Mouse (Mus musculus) stomach, embryonic 16.5 days (tissue): ENCODE data around the gene Stk11. TPM values are rescaled to one million over a fixed set of nuclear protein-coding genes. Genes with fewer than 3 reads are reported as not detected.

Experiments used
- ATAC-seq: fragments of 200-750 bp; cut with Nextera tagmentation; 2 replicates; pipeline ENCODE4 v1.8.0; 2017; ENCODE audit warnings: moderate number of reproducible peaks, moderate TSS enrichment; ENCODE audit not compliant: insufficient read depth, low FRiP score
- H3K27ac ChIP-seq: fragments of 300-500 bp; sonication (generic); 2 replicates; pipeline ENCODE4 v1.5.1; 2014; ENCODE audit warnings: low read length
- H3K27me3 ChIP-seq: fragments of 300-500 bp; sonication (generic); 2 replicates; pipeline ENCODE4 v1.6.1; 2014; ENCODE audit warnings: low read length, control low read depth, mixed read lengths; ENCODE audit not compliant: control insufficient read depth, insufficient read depth
- H3K36me3 ChIP-seq: fragments of 300-500 bp; sonication (generic); 2 replicates; pipeline ENCODE4 v1.6.1; 2014; ENCODE audit warnings: low read length; ENCODE audit not compliant: control insufficient read depth, insufficient read depth
- H3K4me1 ChIP-seq: fragments of 300-500 bp; sonication (generic); 2 replicates; pipeline ENCODE4 v1.6.1; 2014; ENCODE audit warnings: low read length, control low read depth, mixed read lengths; ENCODE audit not compliant: control insufficient read depth, insufficient read depth
- H3K4me2 ChIP-seq: fragments of 300-500 bp; sonication (generic); 2 replicates; pipeline ENCODE4 v1.6.1; 2014; ENCODE audit warnings: low read depth, low read length, mixed read lengths
- H3K4me3 ChIP-seq: fragments of 300-500 bp; sonication (generic); replicated peaks from 2 replicates; pipeline ENCODE4 v1.5.1; 2014; ENCODE audit warnings: mild to moderate bottlenecking, low read length
- H3K9ac ChIP-seq: fragments of 300-500 bp; sonication (generic); 2 replicates; pipeline ENCODE4 v1.6.1; 2014; ENCODE audit warnings: low read length
- H3K9me3 ChIP-seq: fragments of 300-500 bp; sonication (generic); replicated peaks from 2 replicates; pipeline ENCODE4 v1.6.1; 2016; ENCODE audit warnings: low read length, control low read depth; ENCODE audit not compliant: control insufficient read depth
- WGBS: fragments of 180-500 bp; shearing (Covaris S2); extraction: QIAGEN DNeasy Blood & Tissue Kit; methylation state at CpG from one replicate; pipeline ENCODE4 v1.1.7; 2014; 5-methylcytosine and 5-hydroxymethylcytosine counted together
- polyA plus RNA-seq: library from polyadenylated mRNA; unstranded; fragments of >200 nt; fragmentation: Nextera tagmentation; extraction: Ambion mirVana; gene quantifications from 2 replicates; pipeline ENCODE4 v1.2.1, GENCODE M21; 2015

The Stk11 gene
- polyA plus RNA-seq, 1 experiment from 2014 or later, result 14.5 TPM

DNA sequence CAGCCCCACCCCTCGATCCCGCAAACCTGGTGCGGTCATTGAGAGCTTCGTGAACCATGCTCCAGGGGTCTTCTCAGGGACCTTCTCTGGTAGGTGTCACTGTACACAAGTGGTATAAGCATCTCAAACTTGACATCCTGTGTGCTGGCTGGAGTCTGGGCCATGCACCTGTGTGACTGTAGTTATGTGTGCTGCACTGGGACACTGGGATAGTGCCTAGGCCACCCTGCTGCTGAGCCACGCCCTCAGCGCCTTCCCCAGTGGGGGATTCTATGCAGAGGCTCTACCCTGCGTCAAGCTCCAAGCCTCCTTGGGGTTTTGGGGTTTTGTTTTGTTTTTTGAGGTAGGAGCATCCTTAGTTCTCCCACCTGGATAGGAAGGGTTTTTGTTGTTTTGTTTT lies 38.8 kb downstream of the Stk11 start:
- no peak for ATAC-seq
- Histone ChIP-seq H3K27ac (no peak overlapping the region), H3K4me3 (no peak overlapping the region), H3K4me2 (no peak overlapping the region), H3K27me3 (no peaks in the 10 kb centered on the region), H3K4me1 (peaks cover 70% of the 10 kb centered on the region), H3K9ac (peak overlapping the region; percentile 32; the same call in 1 of the 2 replicates), H3K36me3 (peaks cover 39% of the 10 kb centered on the region), H3K9me3 (no peaks in the 10 kb centered on the region)
- WGBS, result 80% methylated on average over 7 of the region's 7 CpGs

DNA sequence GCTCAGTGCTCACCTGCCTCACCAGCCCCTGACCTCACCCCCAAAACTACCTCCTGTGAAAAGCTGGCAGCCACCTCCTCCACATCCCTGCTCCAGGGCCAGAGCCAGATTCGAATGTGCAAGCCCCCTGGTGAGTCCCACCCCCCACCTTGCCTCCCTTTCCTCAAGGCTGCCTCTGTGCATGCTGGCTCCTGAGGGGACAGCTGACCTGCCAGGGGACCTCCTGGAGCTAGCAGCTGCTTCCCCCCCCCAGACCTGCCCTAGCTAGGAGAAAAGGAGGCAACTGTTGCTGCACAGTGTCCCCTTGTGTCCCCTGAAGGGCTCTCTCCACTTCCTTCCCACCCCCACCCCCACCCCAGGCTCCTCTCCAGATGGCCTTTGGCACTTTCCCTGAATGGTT lies 39.7 kb downstream of the Stk11 start:
- Histone ChIP-seq H3K4me1 (peaks cover 75% of the 10 kb centered on the region), H3K27ac (peak overlapping the region; percentile 76), H3K4me3 (no peak overlapping the region)

DNA sequence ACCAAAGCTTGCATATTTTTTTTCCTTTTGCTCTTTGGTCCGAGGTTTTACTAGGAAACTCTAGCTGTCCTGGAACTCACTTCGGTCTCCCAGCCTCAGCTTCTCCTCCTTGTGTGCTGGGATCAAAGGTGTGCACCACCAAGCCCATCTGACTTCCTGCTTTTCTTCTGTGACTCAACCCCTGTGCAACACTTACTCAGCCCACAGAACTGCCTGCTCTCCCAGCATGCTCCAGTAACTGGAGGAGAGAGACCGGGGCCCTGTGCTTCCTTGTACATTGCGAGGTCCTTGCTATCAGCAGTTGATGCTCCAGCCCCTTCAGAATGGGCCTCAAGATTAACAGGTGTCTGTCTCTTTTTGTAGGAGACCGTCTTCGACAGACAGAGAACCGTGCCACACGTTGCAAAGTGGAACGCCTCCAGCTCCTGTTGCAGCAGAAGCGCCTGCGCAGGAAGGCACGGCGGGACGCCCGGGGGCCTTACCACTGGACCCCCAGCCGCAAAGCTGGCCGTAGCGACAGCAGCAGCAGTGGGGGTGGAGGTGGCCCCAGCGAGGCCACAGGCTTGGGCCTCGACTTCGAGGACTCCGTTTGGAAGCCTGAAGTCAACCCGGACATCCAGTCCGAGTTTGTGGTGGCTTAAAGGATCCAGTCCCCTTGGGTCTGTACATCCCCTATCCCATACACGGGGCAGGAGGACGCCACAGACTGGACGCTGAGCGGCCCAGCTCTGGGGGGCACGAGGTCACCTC lies 40.6 kb downstream of the Stk11 start:
- ATAC-seq, result no peak
- Histone ChIP-seq H3K4me3 (no peak overlapping the region), H3K27ac (peak overlapping the region; percentile 76), H3K27me3 (no peaks in the 10 kb centered on the region), H3K36me3 (peaks cover 39% of the 10 kb centered on the region), H3K4me1 (peaks cover 84% of the 10 kb centered on the region), H3K9me3 (no peaks in the 10 kb centered on the region), H3K4me2 (no peak overlapping the region), H3K9ac (no peak overlapping the region)
- WGBS, result 75% methylated on average over 29 of the region's 29 CpGs

More for the DNA sequence above, 39.7 kb downstream of the Stk11 start:
- Histone ChIP-seq H3K9ac (0 out of 2 replicates have a peak overlapping the region, but pooled peaks have one; percentile 23), H3K36me3 (peaks cover 39% of the 10 kb centered on the region), H3K9me3 (no peaks in the 10 kb centered on the region), H3K4me2 (no peak overlapping the region), H3K27me3 (no peaks in the 10 kb centered on the region)
- 61% methylated on average over 1 of the region's 1 CpGs for WGBS
- no peak for ATAC-seq

DNA sequence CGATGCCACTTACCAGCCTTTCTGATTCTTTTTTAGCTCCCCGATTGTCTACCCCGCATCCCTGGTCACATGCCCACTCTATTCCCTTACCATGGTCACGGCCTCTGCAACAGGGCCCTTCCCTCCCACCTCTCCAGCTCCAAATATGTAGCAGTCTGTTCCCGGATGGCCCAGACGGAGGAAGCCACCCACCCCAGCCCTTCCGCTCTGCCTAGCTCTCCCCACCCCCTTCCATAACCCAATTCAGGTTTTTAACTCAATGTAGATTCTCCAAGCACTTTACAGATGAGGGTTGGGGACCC lies 41.1 kb downstream of the Stk11 start:
- Histone ChIP-seq H3K27ac (peak overlapping the region; percentile 76), H3K9me3 (no peaks in the 10 kb centered on the region), H3K36me3 (peaks cover 39% of the 10 kb centered on the region), H3K4me1 (peaks cover 86% of the 10 kb centered on the region), H3K4me3 (no peak overlapping the region), H3K27me3 (no peaks in the 10 kb centered on the region), H3K4me2 (no peak overlapping the region), H3K9ac (peak overlapping the region; percentile 35; the same call in 1 of the 2 replicates)
- 53% methylated on average over 7 of the region's 7 CpGs for WGBS
- ATAC-seq, result no peak

DNA sequence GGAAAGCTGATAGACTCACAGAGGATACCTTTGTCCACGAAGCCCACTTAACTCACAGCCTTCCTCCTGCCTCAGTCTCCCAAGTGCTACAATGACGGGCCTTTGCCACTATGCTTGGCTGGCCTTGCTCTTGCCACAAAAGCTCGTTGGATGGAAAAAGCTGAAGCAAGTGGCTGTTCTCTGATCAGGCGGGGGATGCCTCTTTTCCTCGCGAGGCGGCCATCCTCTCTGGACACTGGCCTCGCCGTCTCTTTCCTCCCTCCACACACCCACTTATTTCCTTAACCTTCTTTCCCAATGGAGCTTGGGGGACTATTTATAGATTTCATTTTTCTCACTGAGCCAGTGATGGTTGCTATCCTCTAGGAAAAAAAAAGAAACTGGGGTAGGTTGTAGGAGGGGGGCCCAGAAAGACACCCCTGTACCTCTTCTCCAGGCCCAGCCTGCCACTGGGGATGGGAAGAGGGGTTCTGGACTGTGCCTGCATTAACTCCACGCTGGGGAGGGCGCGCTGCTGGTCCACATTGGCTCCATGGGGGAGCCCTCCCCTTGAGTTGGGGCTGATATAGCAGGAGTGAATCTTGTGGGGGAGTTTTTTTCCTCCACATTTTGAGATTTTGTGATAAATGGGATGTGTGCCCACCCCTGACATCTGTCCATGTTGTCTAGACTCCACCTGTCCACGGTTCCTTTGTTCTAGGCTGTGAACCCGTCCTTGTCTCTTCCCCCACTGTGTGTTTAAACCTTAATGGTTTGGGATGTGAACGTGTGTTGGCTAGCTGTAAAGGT lies 41.7 kb downstream of the Stk11 start:
- peak overlapping the region; percentile 76 for H3K27ac ChIP-seq
- H3K4me2 ChIP-seq, result no peak overlapping the region
- no peaks in the 10 kb centered on the region for H3K9me3 ChIP-seq
- H3K4me3 ChIP-seq, result no peak overlapping the region
- peaks cover 38% of the 10 kb centered on the region for H3K36me3 ChIP-seq
- H3K9ac ChIP-seq, result peak overlapping the region; percentile 35; the same call in 1 of the 2 replicates
- no peak for ATAC-seq
- H3K27me3 ChIP-seq, result no peaks in the 10 kb centered on the region
- peaks cover 86% of the 10 kb centered on the region for H3K4me1 ChIP-seq
- 63% methylated on average over 15 of the region's 15 CpGs for WGBS

DNA sequence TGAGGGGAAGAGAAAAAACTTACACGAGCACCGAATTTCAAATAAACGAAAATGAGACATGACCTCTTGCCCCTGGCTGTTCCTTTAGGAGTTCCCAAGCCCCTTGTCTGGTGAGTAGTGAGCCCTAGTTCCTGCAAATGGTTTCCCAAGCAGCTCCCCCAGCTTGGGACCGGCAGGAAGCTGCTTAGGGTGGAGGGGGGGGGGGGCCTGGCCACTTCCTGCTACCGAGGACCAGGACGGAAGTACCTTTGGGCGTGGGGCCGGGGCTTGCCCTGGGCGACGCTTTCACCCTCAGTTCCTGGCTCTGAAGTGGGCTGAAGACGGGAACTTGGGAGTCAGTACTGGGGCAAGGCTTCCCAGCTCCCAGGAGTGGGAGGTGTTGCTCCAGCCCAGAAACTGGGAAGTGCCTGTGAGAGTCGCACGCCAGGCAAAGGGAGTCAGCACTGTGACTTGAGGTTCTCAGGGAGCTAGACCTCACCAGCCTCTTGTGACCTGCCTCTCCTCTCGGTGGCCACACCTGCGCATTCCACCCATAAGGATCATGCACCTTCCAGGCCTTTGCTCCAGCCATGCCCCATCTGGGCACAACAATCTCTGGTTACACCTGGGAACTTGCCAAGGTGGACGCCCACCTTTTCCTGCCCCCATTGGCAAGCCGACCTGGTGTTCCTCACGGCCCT lies 42.8 kb downstream of the Stk11 start:
- H3K4me2 ChIP-seq, result peak overlapping the region; percentile 3; the same call in 1 of the 2 replicates
- peaks cover 32% of the 10 kb centered on the region for H3K36me3 ChIP-seq
- H3K9me3 ChIP-seq, result no peaks in the 10 kb centered on the region
- peak overlapping the region; percentile 56 for H3K9ac ChIP-seq
- no peak for ATAC-seq
- peaks cover 86% of the 10 kb centered on the region for H3K4me1 ChIP-seq
- no peak overlapping the region for H3K4me3 ChIP-seq
- peak overlapping the region; percentile 91 for H3K27ac ChIP-seq
- 7% methylated on average over 18 of the region's 18 CpGs for WGBS
- H3K27me3 ChIP-seq, result no peaks in the 10 kb centered on the region

DNA sequence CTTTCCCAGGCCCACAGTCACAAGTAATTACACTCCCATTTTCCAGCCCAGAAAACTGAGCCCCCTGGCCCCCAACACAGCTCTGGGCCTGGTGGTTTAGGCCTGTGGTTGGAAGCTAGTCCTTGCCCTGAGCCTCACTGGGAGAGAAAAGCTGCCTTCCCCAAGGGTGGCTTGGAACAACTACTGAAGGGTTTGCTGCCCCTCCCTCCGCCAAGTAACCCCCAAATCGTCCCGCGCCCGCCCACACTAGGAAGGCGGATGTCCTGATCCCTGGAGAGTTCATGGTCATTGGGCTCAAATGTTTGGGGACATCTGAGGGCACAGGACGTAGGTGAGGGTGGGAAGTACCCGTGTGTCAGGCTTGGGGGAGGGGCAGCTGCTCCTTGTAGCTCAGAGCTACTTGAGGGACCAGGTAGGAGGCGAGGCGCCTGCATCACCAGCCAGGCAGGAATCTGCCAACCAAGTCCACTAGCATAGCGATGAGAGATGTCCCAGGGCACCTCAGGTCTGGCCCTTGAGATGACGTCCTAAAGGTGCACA lies 43.5 kb downstream of the Stk11 start:
- peak; percentile 0; the same call in 1 of the 2 replicates for ATAC-seq
- peak overlapping the region; percentile 91 for H3K27ac ChIP-seq
- WGBS, result 10% methylated on average over 12 of the region's 12 CpGs
- H3K4me1 ChIP-seq, result peaks cover 85% of the 10 kb centered on the region
- H3K4me2 ChIP-seq, result peak overlapping the region; percentile 88
- H3K9ac ChIP-seq, result peak overlapping the region; percentile 56
- H3K9me3 ChIP-seq, result no peaks in the 10 kb centered on the region
- peaks cover 26% of the 10 kb centered on the region for H3K36me3 ChIP-seq
- peak overlapping the region; percentile 50 for H3K4me3 ChIP-seq
- no peaks in the 10 kb centered on the region for H3K27me3 ChIP-seq

DNA sequence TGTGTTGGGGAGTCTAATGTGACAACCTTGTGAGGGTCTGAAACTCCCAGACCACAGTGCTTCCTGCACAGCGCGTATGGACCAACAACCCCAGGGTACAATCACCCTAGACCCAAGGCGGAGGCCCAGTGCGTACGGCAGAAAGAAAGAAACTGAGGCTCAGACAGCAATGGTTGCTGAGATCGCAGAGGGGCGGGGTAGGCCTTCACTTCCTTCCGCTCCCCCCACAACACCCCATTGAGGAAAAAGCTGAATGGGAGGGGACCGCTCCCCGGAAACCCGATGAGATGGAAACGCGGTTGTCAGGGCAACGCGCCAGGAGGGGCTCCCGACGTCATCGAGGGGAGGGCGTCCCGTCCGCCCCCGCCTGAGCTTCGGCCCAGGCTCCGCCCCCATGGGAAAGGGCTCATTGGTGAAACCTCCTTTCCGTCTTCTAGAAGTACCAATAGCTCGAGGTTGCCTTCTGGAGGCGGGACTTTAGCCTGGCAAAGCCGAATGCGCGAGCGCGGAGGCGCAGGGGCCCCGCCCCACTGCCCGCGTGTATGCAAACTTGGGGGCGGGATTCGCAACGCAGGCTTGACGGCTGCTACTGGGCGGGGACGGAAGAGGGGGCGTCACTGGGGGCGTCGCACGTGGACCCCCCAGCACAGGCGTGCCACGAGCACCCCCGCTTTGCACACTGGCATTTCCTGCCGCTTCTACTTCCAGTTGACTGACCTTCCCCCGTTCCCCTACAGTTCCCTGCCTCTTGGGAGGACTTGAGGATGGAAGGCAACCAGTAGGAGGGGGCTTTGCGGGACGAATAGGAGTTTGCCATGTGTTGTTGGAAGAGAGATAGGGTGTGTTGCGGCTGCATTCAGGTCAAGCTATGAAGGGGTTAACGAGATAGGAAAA lies 44.2 kb downstream of the Stk11 start:
- Histone ChIP-seq H3K4me2 (peak overlapping the region; percentile 88), H3K4me1 (peaks cover 86% of the 10 kb centered on the region), H3K27me3 (no peaks in the 10 kb centered on the region), H3K9ac (peak overlapping the region; percentile 71), H3K9me3 (no peaks in the 10 kb centered on the region), H3K4me3 (peak overlapping the region; percentile 50), H3K36me3 (peaks cover 19% of the 10 kb centered on the region), H3K27ac (peak overlapping the region; percentile 99)
- under 1% methylated on average over 55 of the region's 55 CpGs for WGBS
- peak; percentile 88 for ATAC-seq
